Mouse (Mus musculus) bone marrow macrophage, adult 2 months (primary cell): ENCODE measurements around the gene Sirt1. TPM values are rescaled to one million over a fixed set of nuclear protein-coding genes. Genes with fewer than 3 reads are reported as not detected.

ENCODE experiments used
- H3K27ac ChIP-seq: 2 replicates; pipeline ENCODE4 v1.5.1; 2012; ENCODE audit warnings: low read depth, low read length; ENCODE audit not compliant: insufficient read depth
- H3K4me1 ChIP-seq: 2 replicates; pipeline ENCODE4 v1.6.1; 2012; ENCODE audit warnings: low read length; ENCODE audit not compliant: control insufficient read depth, insufficient read depth
- H3K4me3 ChIP-seq: 2 replicates; pipeline ENCODE4 v1.5.1; 2012; ENCODE audit warnings: mild to moderate bottlenecking, low read length, moderate library complexity; ENCODE audit not compliant: insufficient read depth
- CTCF ChIP-seq: IDR thresholded peaks from 2 replicates; pipeline ENCODE4 v1.5.1; 2012; ENCODE audit warnings: low read depth, mild to moderate bottlenecking, low read length, moderate library complexity
- POLR2A ChIP-seq: IDR thresholded peaks from 2 replicates; pipeline ENCODE4 v1.6.1; 2012; ENCODE audit warnings: mild to moderate bottlenecking, low read depth, low read length, borderline replicate concordance
- polyA plus RNA-seq: library from polyadenylated mRNA; stranded (reverse); fragments of >200 nt; gene quantifications from 2 replicates; pipeline ENCODE4 v1.2.4, GENCODE M21; 2012; ENCODE audit not compliant: missing spikeins, insufficient read depth, insufficient read length

The Sirt1 gene
- polyA plus RNA-seq, 1 experiment: 17.6 TPM

- no peak for TF ChIP-seq POLR2A
- no peak for TF ChIP-seq CTCF
- Histone ChIP-seq H3K4me3 (peak overlapping the region; percentile 98), H3K27ac (no peak overlapping the region), H3K4me1 (peaks cover 12% of the 10 kb centered on the region)
These were observed 44.2 kb downstream of the Sirt1 start for GRCm38 (mm10) chr10:63337326-63337725.

DNA sequence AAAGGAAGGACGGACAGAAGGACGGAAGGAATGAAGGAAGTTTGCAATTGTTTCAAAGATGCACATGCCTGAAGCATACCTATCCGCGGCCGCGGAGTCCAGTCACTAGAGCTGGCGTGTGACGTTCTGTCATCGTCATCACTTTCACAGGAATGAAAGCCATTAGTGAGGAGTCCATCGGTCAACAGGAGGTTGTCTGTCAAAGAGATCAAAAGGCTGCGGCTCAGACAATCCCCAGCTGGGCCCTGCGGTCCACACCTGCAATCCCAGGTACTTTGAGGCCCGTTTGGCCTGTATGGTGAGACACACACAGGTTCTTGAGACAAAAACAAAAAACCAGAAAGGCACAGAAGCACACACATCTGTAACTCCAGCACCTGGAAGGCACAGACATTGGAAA lies 44.6 kb downstream of the Sirt1 start:
- peak overlapping the region; percentile 98; the same call in 1 of the 2 replicates for H3K4me3 ChIP-seq
- peaks cover 12% of the 10 kb centered on the region for H3K4me1 ChIP-seq
- no peak overlapping the region for H3K27ac ChIP-seq
- no peak for TF ChIP-seq CTCF
- no peak for TF ChIP-seq POLR2A

GRCm38 (mm10) chr10:63327091-63327490 lies 54.4 kb downstream of the Sirt1 start:
- Histone ChIP-seq H3K4me3 (no peak overlapping the region), H3K27ac (no peak overlapping the region; the same call in 1 of the 2 replicates), H3K4me1 (peaks cover 8% of the 10 kb centered on the region)
- TF ChIP-seq POLR2A (no peak), CTCF (no peak)

DNA sequence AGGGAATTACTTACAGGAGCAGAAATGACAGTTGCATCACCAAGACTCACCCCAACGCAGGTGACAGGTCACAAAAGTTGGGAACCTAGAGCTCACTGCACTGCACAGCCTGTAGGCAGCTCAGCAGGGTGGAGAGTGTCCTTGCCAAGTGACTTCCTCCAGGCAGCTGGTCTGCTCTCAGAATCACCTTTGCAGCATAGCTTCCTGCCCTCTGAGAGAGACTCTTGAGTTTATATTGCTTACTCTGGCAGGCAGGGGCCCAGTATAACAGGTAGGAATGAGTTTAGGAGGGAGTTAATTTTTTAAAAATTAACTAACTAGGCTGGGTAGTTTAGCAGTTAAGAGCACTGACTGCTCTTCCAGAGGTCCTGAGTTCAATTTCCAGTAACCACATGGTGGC lies 67.8 kb downstream of the Sirt1 start:
- TF ChIP-seq CTCF (no peak), POLR2A (no peak)
- no peak overlapping the region for H3K27ac ChIP-seq
- no peak overlapping the region for H3K4me3 ChIP-seq
- no peaks in the 10 kb centered on the region for H3K4me1 ChIP-seq

DNA sequence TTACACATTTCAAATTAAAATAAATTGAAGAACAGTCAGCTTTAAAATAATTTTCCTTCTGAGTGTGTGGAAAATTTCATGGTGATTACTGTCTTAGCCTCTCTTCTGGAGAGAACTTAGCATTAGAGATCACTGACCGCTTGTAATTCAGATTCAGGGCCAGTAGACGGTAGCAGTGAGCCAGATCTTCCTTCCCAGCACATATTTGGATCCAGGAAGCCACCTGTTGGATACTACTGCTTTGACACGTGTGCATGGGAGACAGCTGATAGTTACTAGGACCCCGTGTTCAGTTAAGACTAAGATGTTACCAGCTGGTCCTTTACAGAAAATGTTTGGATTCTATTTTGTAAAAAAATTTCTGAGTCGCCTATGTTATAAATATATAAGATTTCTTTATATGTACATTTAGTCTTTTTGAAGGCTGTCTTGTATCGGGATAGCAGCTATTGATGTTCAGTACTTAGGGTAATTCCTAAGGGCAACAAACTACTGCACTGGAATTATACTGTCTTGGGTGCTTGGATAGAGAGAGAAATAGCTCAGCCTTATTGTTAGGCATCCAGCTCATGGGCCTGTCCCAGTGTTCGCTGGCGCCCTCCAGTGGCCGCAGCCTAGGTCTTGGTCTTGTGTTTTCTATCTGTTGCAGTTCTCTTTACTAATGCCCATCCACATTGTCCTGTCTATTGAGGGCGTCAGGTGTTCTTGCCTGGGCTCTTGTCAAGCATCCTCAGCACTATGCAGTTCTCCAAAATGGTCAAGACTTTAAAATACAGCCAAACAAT lies 72.7 kb downstream of the Sirt1 start:
- H3K4me1 ChIP-seq: no peaks in the 10 kb centered on the region
- TF ChIP-seq POLR2A: no peak
- TF ChIP-seq CTCF: peak; percentile 83
- H3K27ac ChIP-seq: no peak overlapping the region
- H3K4me3 ChIP-seq: no peak overlapping the region

GRCm38 (mm10) chr10:63302356-63302755 lies 79.1 kb downstream of the Sirt1 start:
- H3K4me1 ChIP-seq: 0 out of 2 replicates have a peak, but pooled peaks cover 2% of the 10 kb centered on the region
- H3K4me3 ChIP-seq: no peak overlapping the region
- TF ChIP-seq CTCF (no peak), POLR2A (no peak)
- H3K27ac ChIP-seq: no peak overlapping the region

GRCm38 (mm10) chr10:63282846-63283245 lies 98.7 kb downstream of the Sirt1 start:
- Histone ChIP-seq H3K4me1 (no peaks in the 10 kb centered on the region), H3K27ac (no peak overlapping the region), H3K4me3 (no peak overlapping the region)
- no peak for TF ChIP-seq CTCF
- TF ChIP-seq POLR2A: no peak

- TF ChIP-seq POLR2A (no peak), CTCF (no peak)
- Histone ChIP-seq H3K27ac (no peak overlapping the region), H3K4me3 (no peak overlapping the region), H3K4me1 (no peaks in the 10 kb centered on the region)
These were observed 99.1 kb downstream of the Sirt1 start for GRCm38 (mm10) chr10:63282417-63282816.

DNA sequence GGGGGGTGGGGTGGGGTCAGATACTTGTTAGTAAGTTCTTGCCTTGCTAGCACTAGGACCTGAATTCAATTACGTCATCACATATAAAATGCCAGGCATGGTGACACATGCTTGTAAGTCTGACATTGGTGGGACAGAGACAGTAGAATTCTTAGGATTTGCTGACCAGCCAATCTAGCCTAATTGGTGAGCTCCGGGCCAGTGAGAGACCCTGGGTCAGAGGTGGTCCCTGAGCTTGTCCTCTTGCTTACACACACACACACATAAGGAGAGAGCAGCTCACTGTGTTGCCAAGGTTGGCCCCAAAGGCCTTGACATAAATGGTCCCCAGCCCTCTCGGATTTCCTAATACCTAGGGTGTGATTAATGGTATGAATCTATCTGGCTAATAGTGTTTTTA lies 101.7 kb downstream of the Sirt1 start:
- Histone ChIP-seq H3K27ac (no peak overlapping the region), H3K4me1 (0 out of 2 replicates have a peak, but pooled peaks cover 4% of the 10 kb centered on the region), H3K4me3 (no peak overlapping the region)
- no peak for TF ChIP-seq CTCF
- TF ChIP-seq POLR2A: no peak

DNA sequence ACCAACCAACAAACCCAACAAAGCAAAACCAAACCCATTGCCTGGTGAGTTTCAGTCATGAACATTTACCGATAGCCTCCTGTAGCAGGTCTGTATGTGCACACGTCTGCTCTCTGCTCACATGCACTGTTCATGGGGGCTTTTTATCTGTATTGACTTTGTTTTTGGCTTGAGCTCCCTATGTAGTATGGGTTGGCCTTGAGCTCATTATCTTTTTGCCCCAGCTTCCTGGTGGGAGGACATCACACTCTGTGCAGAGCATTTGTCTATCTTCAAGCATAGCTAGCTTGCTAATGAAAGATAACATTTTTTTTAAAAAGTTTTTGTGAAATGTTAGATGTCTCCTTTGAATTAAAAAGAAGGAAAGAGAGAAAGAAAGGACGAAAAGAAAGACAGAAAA lies 104.5 kb downstream of the Sirt1 start:
- Histone ChIP-seq H3K27ac (no peak overlapping the region), H3K4me3 (no peak overlapping the region), H3K4me1 (0 out of 2 replicates have a peak, but pooled peaks cover 5% of the 10 kb centered on the region)
- TF ChIP-seq CTCF (no peak), POLR2A (no peak)
